Mouse (Mus musculus) heart, embryonic 15.5 days (tissue): Measurements from ENCODE around the gene Unk. TPM values are rescaled to one million over a fixed set of nuclear protein-coding genes. Genes with fewer than 3 reads are reported as not detected.
A peak's percentile ranks its signal among the peaks of the same experiment; 100 is the strongest.

Source experiments
- ATAC-seq: fragments of 200-750 bp; cut with Nextera tagmentation; replicated peaks from 2 replicates; pipeline ENCODE4 v1.8.0; 2017; ENCODE audit warnings: low read depth, moderate TSS enrichment; ENCODE audit not compliant: insufficient number of reproducible peaks, insufficient read depth, low FRiP score
- H3K27ac ChIP-seq: fragments of 300-500 bp; sonication (generic); 2 replicates; pipeline ENCODE4 v1.5.1; 2015; ENCODE audit warnings: mild to moderate bottlenecking, inconsistent platforms
- H3K27me3 ChIP-seq: fragments of 300-500 bp; sonication (generic); 2 replicates; pipeline ENCODE4 v1.6.1; 2015; ENCODE audit warnings: inconsistent platforms
- H3K36me3 ChIP-seq: fragments of 300-500 bp; sonication (generic); 2 replicates; pipeline ENCODE4 v1.6.1; 2015; ENCODE audit warnings: mild to moderate bottlenecking, inconsistent platforms
- H3K4me1 ChIP-seq: fragments of 300-500 bp; sonication (generic); replicated peaks from 2 replicates; pipeline ENCODE4 v1.6.1; 2015; ENCODE audit warnings: inconsistent platforms
- H3K4me2 ChIP-seq: fragments of 300-500 bp; sonication (generic); 2 replicates; pipeline ENCODE4 v1.6.1; 2015; ENCODE audit warnings: inconsistent platforms, mild to moderate bottlenecking, moderate library complexity
- H3K4me3 ChIP-seq: fragments of 300-500 bp; sonication (generic); 2 replicates; pipeline ENCODE4 v1.5.1; 2015; ENCODE audit warnings: mild to moderate bottlenecking, inconsistent platforms
- H3K9ac ChIP-seq: fragments of 300-500 bp; sonication (generic); 2 replicates; pipeline ENCODE4 v1.6.1; 2015; ENCODE audit warnings: mild to moderate bottlenecking, inconsistent platforms
- H3K9me3 ChIP-seq: fragments of 300-500 bp; sonication (generic); replicated peaks from 2 replicates; pipeline ENCODE4 v1.6.1; 2016; ENCODE audit warnings: inconsistent platforms
- WGBS: fragments of 180-500 bp; shearing (Covaris S2); methylation state at CpG from one replicate; pipeline ENCODE4 v1.1.7; 2015; ENCODE audit warnings: mixed read lengths; 5-methylcytosine and 5-hydroxymethylcytosine counted together
- polyA plus RNA-seq: library from polyadenylated mRNA; unstranded; fragments of >200 nt; fragmentation: Nextera tagmentation; extraction: Ambion mirVana; gene quantifications from 2 replicates; pipeline ENCODE4 v1.2.1, GENCODE M21; 2015

Unk gene
- polyA plus RNA-seq, 1 experiment from 2014 or later: 19.5 TPM

DNA sequence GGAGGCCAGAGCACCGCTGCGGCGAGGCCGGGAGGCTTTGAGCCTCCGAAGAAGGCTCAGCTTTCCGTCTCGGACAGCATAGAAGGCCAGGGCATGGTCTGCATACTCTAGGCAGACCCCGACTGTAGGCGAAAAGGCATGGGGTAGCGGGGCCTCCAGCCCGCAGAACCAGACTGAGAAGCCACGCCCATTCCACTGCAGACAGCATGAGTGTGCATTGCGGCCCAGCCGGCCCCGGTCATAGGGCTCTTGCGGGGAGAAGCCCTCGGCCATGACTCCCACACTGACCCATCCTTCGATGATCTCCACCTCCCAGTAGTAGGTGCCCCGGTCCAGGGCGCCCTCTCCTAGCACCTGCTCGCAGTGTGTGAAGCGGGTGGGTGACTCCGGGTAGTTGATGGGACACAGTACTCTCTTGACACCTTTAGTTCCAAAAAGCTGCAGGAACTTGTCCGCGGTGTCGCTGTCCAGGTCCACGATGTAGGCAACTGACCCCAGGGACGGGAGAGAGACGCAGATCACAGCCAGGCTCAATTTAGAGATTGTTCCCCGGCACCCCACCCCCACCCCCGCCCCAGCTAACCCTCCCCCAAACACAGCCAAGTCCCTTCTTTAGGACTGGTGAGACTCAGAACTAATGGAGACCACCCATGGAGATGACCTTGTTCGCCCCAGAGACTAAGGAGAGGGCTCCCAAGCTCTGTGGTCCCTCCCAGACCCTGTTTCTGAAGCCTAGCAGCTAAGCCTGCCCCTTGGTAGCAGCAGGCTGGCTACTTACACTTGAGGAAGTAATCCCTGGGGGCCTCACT is 76.2 kb downstream of the Unk start:
- 37% methylated on average over 32 of the region's 32 CpGs for WGBS
- Histone ChIP-seq H3K9ac (no peak overlapping the region), H3K9me3 (no peaks in the 10 kb centered on the region), H3K36me3 (peaks cover 10% of the 10 kb centered on the region), H3K4me1 (peaks cover 82% of the 10 kb centered on the region), H3K4me2 (peak overlapping the region; percentile 81), H3K27ac (peak overlapping the region; percentile 96), H3K4me3 (peak overlapping the region; percentile 85), H3K27me3 (no peaks in the 10 kb centered on the region)
- ATAC-seq: no peak

DNA sequence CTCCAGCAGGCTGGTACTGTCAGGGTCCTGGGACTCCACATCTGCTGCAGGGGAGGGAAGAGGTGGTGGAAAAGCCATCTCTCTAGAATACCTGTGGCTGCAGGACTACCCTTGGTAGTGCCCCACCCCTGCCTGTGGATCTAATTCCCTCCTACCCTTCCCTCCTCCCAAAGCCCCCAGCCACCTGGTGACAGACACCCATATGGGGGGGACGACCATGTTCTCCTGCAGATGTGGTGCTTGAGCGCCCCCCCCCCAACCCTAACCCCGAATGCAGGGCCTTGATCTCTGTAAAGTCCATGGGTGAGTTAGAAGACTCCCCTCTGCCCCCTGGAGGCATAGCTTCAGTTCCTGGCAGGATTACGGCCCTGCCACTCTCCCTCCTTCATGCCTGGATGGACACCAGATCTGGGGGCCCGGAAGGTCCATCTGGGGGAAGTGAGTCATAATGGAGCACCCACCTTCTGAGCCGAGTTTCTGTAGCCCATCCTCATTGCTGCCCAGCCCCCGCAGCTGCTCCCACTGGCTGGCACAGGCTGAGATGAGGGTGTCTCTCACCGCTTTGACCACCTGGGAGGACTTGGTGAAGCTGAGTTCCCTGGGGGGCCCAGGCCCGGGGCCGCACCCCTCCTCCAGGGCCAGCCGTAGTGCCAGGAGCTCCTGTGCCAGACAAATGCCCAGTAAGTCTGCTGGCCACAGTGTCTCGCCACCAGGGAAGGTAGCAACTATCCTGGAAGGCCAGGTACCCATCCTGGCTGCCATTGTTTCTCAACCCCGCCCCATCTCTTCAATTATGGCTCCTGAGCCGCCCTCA is 77.0 kb downstream of the Unk start:
- H3K27me3 ChIP-seq: no peaks in the 10 kb centered on the region
- H3K9me3 ChIP-seq: no peaks in the 10 kb centered on the region
- H3K4me2 ChIP-seq: peak overlapping the region; percentile 81
- H3K36me3 ChIP-seq: peaks cover 10% of the 10 kb centered on the region
- peak overlapping the region; percentile 96 for H3K27ac ChIP-seq
- no peak for ATAC-seq
- peaks cover 74% of the 10 kb centered on the region for H3K4me1 ChIP-seq
- WGBS: 44% methylated on average over 14 of the region's 14 CpGs
- H3K4me3 ChIP-seq: peak overlapping the region; percentile 85
- H3K9ac ChIP-seq: peak overlapping the region; percentile 83

DNA sequence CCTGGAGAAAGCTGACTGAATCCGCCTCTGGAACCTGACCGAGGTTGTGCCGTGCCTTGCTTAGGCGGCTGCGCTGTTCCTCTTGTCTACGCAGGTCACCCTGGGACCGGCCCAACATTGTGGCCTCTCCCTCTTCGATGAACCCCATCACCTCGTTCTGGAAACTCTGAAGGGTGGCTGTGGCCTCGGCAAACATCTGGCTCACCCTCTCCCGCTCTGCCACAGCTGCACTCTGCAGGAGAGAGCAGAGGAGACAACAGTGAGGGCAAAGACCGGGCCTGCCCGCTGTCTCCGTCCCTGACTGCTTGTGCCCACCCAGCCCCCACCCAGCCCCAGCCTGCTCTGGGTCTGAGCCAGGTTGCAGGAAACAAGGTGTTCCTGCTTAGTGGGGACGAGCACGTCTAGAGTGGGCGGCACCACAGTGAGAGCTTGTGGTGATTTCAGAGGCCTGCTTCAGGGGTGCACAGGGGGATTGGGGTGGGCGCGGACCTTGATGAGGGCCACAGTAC is 77.7 kb downstream of the Unk start:
- Histone ChIP-seq H3K4me2 (peak overlapping the region; percentile 81), H3K27ac (peak overlapping the region; percentile 96), H3K27me3 (no peaks in the 10 kb centered on the region), H3K9ac (peak overlapping the region; percentile 83), H3K4me3 (peak overlapping the region; percentile 85), H3K9me3 (no peaks in the 10 kb centered on the region), H3K4me1 (peaks cover 70% of the 10 kb centered on the region), H3K36me3 (peaks cover 10% of the 10 kb centered on the region)
- 41% methylated on average over 19 of the region's 19 CpGs for WGBS
- no peak for ATAC-seq

DNA sequence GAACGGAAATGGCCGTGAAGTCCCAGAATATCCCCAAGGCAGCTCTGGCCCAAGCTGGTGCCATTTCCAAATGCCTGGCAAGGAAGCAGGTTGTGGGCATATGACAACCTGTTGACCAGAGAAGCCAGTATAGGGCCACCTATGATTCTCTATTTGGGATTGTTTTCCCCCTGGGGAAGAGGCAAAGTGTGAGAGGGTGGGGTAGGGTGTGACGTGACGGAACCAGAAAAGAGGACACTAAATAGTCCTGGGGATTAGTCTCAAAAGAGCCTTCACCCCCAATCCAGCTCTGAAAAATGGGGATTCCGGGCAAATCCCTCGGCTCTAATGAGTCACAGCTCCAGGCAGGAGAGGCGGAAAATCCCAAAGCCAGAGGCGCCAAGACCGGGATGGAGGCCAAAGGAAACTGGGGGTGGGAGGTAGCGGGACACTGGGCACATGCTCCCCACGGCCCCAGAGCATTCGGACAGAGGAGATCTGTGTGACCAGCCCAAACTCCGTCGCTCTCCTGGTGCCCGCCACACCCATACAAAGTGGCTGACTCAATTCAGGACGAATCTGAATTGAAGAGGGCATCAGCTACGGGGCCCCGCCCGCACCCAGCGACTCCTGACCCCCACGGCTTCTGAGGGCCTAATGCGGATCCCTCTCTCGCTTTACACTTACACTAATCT is 78.5 kb downstream of the Unk start:
- H3K27me3 ChIP-seq: no peaks in the 10 kb centered on the region
- 13% methylated on average over 23 of the region's 23 CpGs for WGBS
- ATAC-seq: no peak

DNA sequence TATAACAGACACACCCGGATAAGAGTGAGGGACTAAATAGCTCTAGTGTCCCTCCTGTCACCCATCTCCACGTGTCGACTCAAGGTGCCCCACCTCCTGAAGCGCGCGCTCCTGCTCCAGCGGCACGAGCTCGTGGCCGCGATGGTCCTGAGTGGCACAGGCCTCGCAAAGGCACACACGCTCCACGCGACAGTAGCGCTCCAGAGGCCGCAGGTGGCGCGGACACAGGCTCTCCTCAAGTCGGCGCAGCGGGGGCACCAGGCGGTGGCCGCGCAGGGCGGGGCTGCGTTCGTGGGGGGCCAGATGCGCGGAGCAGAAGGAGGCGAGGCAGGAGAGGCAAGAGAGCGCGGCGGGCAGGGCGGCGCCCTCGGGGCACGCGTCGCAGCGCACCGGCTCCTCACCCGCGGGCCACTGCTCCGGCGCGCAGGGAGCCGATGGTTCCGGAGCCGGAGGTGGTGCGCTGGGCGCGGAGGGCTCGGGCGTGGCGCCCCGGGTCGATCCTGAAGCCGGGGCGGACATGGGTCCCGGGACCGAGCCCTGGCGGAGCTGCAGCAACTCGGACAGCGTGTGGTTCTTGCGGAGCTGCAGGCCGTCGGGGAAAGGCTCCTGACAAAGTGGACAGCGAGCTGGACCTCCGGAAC is 79.4 kb downstream of the Unk start:
- peak; percentile 37 for ATAC-seq
- Histone ChIP-seq H3K36me3 (peaks cover 10% of the 10 kb centered on the region), H3K27ac (peak overlapping the region; percentile 96), H3K4me1 (peaks cover 52% of the 10 kb centered on the region), H3K9me3 (no peaks in the 10 kb centered on the region), H3K4me2 (peak overlapping the region; percentile 81), H3K27me3 (no peaks in the 10 kb centered on the region), H3K9ac (peak overlapping the region; percentile 83), H3K4me3 (peak overlapping the region; percentile 85)
- WGBS: under 1% methylated on average over 69 of the region's 70 CpGs

More for the DNA sequence above, 78.5 kb downstream of the Unk start:
- Histone ChIP-seq H3K4me2 (peak overlapping the region; percentile 81), H3K9ac (peak overlapping the region; percentile 83), H3K9me3 (no peaks in the 10 kb centered on the region), H3K4me3 (peak overlapping the region; percentile 85), H3K27ac (peak overlapping the region; percentile 96), H3K4me1 (peaks cover 62% of the 10 kb centered on the region), H3K36me3 (peaks cover 10% of the 10 kb centered on the region)

DNA sequence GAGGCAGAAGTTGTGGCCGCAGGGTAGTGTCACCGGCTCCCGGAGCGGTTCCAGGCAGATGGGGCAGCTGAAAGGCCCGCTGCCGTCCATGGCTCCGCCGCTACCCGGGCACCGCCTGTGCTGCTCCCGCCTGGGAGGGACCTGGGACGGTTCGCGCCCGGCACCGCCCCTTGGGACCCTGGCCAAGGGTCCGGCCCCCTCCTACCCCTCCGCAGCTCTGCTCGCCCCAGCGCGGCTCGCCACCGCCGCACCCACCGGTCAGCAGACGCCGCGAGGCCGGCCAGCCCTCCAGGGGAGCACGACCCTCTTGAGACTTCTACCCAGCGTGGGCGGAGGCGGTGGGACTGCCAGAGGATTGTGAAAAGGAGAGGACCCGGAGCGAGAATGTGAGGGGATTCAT is 80.0 kb downstream of the Unk start:
- Histone ChIP-seq H3K4me1 (peaks cover 47% of the 10 kb centered on the region), H3K27me3 (no peaks in the 10 kb centered on the region)
- under 1% methylated on average over 35 of the region's 35 CpGs for WGBS

DNA sequence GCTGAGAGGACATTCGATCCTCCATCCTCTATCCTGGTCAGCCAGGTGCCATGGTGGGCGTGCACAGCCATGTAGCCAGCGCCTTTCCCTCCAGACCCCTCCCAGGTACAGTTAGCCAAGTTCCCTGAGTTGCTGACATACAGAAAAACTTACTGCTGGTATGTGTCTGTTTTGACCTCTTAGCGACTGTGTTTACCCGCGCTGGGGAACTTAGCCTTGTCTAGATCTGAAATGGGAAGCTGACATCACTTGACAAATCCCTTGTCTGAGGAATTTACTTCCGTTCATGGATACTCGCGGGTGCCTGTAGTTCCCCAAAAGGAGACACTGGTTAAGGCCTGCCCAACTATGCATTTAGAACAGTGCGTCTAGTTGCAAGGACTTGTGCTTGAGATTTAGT is 80.4 kb downstream of the Unk start:
- Histone ChIP-seq H3K4me2 (peak overlapping the region; percentile 81), H3K4me3 (peak overlapping the region; percentile 85), H3K27ac (peak overlapping the region; percentile 96), H3K9ac (peak overlapping the region; percentile 83), H3K4me1 (peaks cover 44% of the 10 kb centered on the region), H3K27me3 (no peaks in the 10 kb centered on the region), H3K36me3 (peaks cover 8% of the 10 kb centered on the region), H3K9me3 (no peaks in the 10 kb centered on the region)
- WGBS: 6% methylated on average over 10 of the region's 10 CpGs
- peak; percentile 20 for ATAC-seq

More for the DNA sequence above, 80.0 kb downstream of the Unk start:
- H3K36me3 ChIP-seq: peaks cover 10% of the 10 kb centered on the region
- H3K27ac ChIP-seq: peak overlapping the region; percentile 96
- peak overlapping the region; percentile 81 for H3K4me2 ChIP-seq
- peak overlapping the region; percentile 83 for H3K9ac ChIP-seq
- H3K9me3 ChIP-seq: no peaks in the 10 kb centered on the region
- peak; percentile 90 for ATAC-seq
- H3K4me3 ChIP-seq: peak overlapping the region; percentile 85

Other genes with a start within 250 kb of the Unk start
- gene Caskin2, start 216.7 kb upstream of the Unk start, polyA plus RNA-seq: 18.0 and 22.5 TPM in 2 replicates
- gene Tsen54, start 215.6 kb upstream of the Unk start, polyA plus RNA-seq: 20.1 and 26.4 TPM in 2 replicates
- 12.7 and 17.2 TPM in 2 replicates for gene Llgl2, start 206.3 kb upstream of the Unk start, polyA plus RNA-seq
- 0.16 TPM in 2 replicates for gene Myo15b, start 171.9 kb upstream of the Unk start, polyA plus RNA-seq
- 52.1 and 56.3 TPM in 2 replicates for gene Smim5, start 130.4 kb upstream of the Unk start, polyA plus RNA-seq
- 3.3 and 5.0 TPM in 2 replicates for gene Smim6, start 118.3 kb upstream of the Unk start, polyA plus RNA-seq
- gene Sap30bp, start 97.0 kb upstream of the Unk start, polyA plus RNA-seq: 21.4 and 21.9 TPM in 2 replicates
- 9.1 and 14.7 TPM in 2 replicates for gene Recql5, start 96.8 kb upstream of the Unk start, polyA plus RNA-seq
- 1.2 and 3.9 TPM in 2 replicates for gene Itgb4, start 55.6 kb upstream of the Unk start, polyA plus RNA-seq
- 120 and 147 TPM in 2 replicates for gene Galk1, start 17.6 kb upstream of the Unk start, polyA plus RNA-seq
- gene H3f3b, start 2.4 kb upstream of the Unk start, polyA plus RNA-seq: 648 and 727 TPM in 2 replicates
- 1.0 and 3.9 TPM in 2 replicates for gene Unc13d, start 47.6 kb downstream of the Unk start, polyA plus RNA-seq
- 121 and 139 TPM in 2 replicates for gene Wbp2, start 56.7 kb downstream of the Unk start, polyA plus RNA-seq
- 79.1 and 91.1 TPM in 2 replicates for gene Trim47, start 96.9 kb downstream of the Unk start, polyA plus RNA-seq
- 5.0 and 5.5 TPM in 2 replicates for gene Trim65, start 100.8 kb downstream of the Unk start, polyA plus RNA-seq
- gene Mrpl38, start 108.5 kb downstream of the Unk start, polyA plus RNA-seq: 90.7 and 94.4 TPM in 2 replicates
- gene Fbf1, start 137.8 kb downstream of the Unk start, polyA plus RNA-seq: 19.8 and 26.0 TPM in 2 replicates
- gene Ten1, start 168.5 kb downstream of the Unk start, polyA plus RNA-seq: 73.2 and 75.7 TPM in 2 replicates
- 31.4 and 35.4 TPM in 2 replicates for gene Acox1, start 168.7 kb downstream of the Unk start, polyA plus RNA-seq
- gene Evpl, start 207.8 kb downstream of the Unk start, polyA plus RNA-seq: 0.71 and 1.6 TPM in 2 replicates
- gene Srp68, start 243.9 kb downstream of the Unk start, polyA plus RNA-seq: 57.2 and 74.0 TPM in 2 replicates